Mouse (Mus musculus) urinary bladder, postnatal 25 days (tissue): ENCODE data around the gene Opcml.

Experiments
- DNase-seq: peaks from one replicate; pipeline ENCODE4 v3.0.0; 2022; ENCODE audit warnings: low spot score

Opcml gene

DNA sequence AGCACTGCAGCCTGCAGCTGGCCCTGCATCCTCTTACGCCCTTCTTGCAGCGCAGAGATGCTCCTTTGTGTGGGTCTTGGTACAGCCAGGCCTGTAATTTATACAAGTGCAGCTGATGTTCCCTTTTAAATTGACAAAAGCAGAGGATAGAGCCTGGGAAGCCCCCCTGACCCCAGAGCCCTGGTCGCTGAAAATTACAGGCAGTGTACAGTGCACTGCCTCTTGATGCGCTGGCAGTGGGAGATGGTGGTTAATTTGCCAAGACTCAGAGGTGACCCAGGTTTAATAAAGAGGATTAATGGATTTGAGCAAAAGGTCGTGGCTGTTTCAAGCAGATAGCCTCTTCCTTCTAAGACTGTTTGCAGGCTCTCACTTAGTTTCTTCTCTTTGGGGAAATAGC lies 39.9 kb downstream of the Opcml start:
- no peak for DNase-seq

DNA sequence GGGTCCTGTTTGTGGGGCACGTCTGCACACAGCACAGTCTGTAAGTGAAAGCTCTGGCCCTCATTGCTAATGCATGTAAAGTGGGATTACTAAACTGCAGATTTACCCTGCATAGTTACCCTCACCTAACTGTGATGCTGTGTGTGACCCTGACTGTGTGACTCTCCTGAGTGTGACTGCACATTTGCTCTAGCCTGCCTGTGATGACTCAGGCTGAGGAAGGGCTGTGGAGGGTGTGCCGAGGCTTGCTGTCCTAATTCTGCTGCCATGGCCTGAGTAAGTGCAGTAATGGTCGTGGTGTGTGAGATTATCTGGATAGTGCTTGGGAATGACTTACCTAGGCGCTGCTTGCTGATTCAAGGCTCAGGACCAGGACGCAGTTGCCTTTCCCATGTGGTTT lies 52.2 kb downstream of the Opcml start:
- DNase-seq: no peak

- DNase-seq: no peak
Observed at GRCm38 (mm10) chr9:27871624-27872023, 81.0 kb downstream of the Opcml start.

- DNase-seq: no peak
Observed at GRCm38 (mm10) chr9:27889636-27890035, 99.1 kb downstream of the Opcml start.

- no peak for DNase-seq
Observed at GRCm38 (mm10) chr9:27917250-27917649, 126.7 kb downstream of the Opcml start.

DNA sequence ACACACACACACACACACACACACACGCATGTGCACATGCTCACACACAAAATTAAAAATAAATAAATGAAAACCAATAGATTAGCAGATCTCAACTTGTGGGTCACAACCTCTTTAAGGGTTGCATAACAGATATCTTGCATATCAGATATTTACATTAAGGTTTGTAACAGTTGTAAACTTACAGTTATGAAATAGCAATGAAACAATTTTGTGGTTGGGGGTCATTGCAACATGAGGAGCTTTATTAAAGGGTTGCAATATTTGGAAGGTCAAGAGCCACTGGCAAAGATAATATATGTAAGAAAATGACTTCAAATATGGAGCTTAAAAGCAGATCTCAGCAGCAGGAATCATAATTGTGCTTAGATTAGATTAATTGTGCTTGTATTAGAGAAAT lies 132.9 kb downstream of the Opcml start:
- DNase-seq: no peak

- no peak for DNase-seq
Observed at GRCm38 (mm10) chr9:27923945-27924825, 133.6 kb downstream of the Opcml start.

DNA sequence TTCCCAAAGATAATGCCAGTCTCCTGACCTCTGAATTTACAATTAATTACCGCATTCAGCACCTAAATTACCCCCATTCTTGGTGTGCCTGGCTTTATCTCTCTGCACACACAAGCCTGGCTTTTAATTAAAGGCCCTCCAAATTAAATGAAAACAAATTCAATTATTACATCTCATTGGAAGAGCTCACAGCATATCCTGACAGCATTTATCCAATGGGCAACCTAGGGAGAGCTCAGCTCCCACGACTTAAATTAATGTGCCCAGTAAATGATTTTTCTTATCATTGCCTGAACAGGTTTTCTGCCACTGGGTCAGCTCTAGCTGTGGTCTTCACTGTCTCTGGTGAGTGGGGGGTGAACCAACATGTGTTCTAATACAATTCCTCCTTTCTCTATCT lies 135.1 kb downstream of the Opcml start:
- no peak for DNase-seq

DNA sequence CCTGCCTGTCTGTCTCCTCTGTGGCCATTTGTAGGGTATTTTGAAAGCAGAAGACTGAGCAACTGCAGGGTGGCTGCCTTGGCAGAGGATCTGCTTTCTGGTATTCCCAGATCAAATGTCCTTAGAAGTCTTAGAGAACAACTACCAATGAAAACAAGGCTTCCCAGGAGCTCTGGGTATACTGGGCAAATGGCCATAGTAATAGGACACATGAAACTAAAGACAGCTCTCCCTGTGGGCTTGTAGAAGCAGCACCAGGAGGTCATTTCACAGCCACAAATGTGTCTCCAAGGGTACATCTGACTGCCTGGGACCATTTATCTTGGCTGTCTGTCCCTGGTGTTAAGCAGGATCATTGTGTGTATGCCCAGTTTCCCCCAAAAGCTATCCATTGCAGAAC lies 146.7 kb downstream of the Opcml start:
- no peak for DNase-seq

GRCm38 (mm10) chr9:27937660-27938059 lies 147.1 kb downstream of the Opcml start:
- no peak for DNase-seq

GRCm38 (mm10) chr9:27945323-27946010 lies 154.9 kb downstream of the Opcml start:
- no peak for DNase-seq

DNA sequence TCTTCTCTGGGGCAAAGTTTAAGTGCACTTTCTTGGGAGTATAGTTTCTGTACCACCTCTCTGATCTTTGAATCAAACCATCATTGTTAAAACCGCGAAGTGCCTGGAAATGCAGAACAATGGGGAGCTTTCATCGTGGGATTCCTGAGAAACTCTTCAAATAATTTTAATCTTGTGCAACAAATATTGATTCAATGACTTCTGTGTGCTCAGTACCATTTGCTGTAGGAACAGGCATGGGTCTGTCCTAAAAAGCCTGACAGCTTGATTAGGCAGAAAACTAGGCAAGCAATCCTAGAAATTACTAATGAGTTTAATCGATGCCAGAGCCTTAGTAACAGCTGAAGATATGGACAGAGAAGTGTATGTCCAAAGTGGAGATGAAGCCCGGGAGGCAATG lies 160.5 kb downstream of the Opcml start:
- no peak for DNase-seq

GRCm38 (mm10) chr9:27961682-27962081 lies 171.1 kb downstream of the Opcml start:
- DNase-seq: no peak

- no peak for DNase-seq
Observed at GRCm38 (mm10) chr9:27963385-27963784, 172.8 kb downstream of the Opcml start.

DNA sequence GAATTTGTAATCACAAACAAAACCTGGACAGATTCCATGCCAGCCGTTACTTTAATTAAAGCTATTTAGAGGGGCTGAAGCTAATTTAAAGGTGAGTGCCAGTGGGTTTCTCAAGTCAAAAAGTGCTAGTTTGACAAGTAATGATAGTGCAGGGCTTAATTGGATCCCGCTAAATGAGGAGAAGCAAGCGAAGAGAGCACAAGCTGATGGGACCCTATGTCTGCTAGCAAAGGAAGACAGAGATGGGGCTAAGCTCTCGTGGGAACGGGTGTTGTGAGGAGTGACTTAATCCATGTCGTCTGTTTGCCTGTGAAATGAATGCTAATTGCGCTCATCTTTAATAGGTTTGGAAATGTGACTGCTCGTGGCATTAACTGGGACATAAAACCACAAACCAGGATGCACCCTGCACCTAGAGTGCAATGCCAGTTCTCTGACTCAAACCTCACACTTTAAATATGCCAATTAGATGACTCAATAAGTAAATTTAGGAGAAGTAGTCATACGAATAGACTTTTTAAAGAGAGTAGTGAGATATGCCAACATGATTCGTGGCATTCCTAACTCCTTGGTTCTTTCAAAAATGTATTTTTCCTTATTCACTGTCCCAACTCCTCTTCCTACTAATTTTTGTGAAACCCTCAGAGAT lies 174.5 kb downstream of the Opcml start:
- DNase-seq: no peak

DNA sequence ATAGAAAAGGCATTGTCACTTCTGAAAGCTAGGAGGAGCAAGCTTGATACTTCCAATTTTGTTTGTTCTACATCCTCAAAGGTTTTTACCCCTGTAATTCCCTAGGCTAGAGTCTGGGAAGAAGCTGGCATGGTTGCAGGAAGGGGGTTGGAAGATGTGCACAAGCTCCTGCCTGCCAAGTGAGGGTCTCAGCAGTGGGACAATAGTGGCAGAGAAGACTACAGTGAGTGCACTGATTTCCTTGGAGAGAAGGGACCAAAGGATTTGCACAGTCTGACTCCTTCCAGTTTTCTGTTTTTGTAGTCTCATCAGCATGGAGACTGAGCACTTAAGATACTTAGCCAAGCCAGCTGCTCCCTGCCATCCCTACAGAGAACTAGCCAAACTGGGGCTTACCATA lies 177.7 kb downstream of the Opcml start:
- no peak for DNase-seq

DNA sequence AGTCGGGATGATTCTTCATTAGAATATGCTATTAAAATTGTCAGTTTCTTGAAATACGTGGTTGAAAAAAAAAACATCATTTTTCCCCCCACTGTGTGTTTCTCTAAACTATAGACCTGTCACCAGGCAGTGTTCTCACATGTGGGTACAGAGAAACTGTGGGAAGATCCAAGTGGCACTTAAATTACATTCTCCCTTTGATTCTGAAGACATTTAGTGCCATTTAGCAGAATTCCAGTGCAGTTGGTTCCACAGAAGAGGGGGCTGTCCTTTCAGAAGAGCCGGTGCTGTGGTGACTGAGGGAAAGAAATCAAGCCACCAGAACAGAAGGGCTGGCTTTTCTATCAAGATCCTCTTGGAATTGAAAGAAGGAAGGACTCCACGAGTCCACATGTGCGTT lies 181.7 kb downstream of the Opcml start:
- no peak for DNase-seq

DNA sequence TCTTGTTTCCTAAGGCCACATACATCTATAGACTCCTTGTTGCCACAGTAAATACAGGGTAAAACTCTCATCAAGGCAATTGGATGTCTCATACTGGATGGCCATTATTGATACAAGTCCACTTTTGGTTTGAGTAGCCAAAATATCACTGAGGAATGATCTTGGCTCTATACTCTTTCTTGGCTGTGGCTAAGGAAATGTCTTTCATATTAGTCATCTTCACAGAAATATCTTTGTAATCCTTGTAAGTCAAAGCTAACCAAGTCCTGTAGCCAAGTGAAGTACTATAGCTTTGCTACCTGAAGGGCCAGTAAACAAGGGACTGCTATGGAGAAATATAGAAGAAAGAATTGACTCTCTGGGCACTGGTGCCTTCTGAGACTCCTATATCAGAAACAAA lies 192.0 kb downstream of the Opcml start:
- DNase-seq: no peak

DNA sequence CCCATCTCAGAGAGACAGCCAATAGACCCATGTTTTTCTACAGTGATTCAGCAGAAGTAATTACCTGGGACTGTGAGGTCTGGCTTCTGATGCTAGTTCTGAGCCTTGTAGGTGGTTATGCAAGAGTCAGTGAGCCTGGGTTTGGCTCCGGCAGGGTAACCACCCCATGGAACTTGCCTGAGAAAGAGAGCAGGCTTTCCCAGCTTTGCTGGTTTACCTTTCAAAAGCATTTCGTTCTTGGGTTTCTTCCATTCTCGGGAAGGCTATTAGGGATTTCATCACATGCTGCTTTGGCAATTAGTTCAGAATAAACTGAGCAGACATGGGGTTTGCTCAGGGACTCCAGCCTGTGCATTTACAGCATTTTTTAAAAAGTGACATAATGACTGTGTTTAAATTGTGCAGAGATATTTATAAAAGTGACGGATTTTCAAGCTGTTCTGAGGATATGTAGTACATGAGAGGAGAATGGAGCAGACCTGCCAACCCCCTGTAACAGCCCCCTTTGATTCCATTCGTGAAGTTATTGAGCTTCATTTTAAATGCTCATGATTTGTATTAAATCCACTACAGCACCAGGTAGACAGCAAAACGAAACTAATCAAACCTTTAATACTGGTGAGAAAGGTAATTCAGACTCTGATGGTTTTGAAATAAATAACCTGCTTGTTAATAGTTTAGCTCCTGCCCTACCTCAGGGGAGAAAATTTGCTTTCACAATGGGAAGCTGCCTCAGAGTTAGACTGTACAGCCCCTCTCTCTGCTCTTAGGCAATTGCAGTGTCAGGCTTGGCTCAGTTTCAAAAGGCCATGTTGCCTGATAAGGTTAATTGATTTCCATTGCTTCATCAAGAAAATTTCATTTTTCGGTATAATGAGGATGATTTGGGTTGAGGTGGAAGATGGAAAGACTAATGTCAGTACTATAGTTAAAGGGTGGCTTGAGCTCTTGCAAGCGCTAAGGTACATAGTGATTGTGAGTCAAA lies 196.3 kb downstream of the Opcml start:
- no peak for DNase-seq

DNA sequence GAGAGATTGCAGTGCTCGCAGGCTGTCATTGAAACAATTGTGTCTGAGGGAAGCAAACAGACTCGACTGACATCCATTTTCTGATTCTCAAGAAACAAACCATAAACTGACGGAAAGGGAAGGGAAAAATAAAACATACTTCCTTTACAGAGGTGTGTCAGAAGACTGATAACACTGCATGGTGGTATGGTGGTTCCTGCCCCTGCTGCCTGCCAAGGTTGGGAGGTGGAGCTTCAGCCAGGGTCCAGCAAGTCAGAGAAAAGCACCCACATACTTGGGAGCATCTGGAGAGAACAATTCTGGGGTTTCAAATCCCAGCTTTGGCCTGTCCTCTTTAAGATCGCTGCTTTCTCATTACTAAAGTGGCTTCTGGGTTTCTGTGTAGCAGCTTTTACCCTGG lies 201.0 kb downstream of the Opcml start:
- no peak for DNase-seq

- DNase-seq: no peak
Observed at GRCm38 (mm10) chr9:27996536-27996935, 206.0 kb downstream of the Opcml start.

DNA sequence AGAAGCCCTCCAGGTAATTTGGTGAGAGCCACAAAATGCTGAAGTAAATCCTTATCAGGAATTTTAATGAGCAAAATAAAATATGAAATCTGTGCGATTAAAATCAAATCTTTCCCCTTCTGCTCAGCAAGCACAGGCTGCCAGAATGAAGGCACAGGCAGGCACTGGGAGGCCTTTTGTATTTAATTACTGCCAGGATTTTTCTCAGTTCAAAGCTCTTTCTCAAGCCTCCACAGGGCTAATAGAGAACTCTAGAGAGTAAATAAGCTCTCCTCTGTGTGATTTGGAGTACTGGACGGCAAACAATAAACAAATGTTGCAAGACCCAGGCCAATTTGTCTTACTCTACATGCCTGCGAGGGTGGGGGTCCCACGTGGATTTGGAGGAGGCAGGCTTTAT lies 208.2 kb downstream of the Opcml start:
- no peak for DNase-seq
